Mouse (Mus musculus): ENCODE measurements around the gene Phldb2. TPM values are rescaled to one million over a fixed set of nuclear protein-coding genes. Genes with fewer than 3 reads are reported as not detected.
A peak's percentile ranks its signal among the peaks of the same experiment; 100 is the strongest.

The Phldb2 gene
- total RNA-seq (2021), result 10 to 100 TPM; 64.4 to 70.8 TPM
- long read RNA-seq, experiment 1, full-length matches to known transcripts, result 3 of 28 reads
- long read RNA-seq, experiment 1, partial matches to known transcripts, result 6 of 28 reads
- long read RNA-seq, experiment 1, other reads (novel, unspliced or antisense), result 19 of 28 reads
- long read RNA-seq, experiment 2, full-length matches to known transcripts, result 6 of 46 reads
- long read RNA-seq, experiment 2, partial matches to known transcripts, result 7 of 46 reads
- long read RNA-seq, experiment 2, other reads (novel, unspliced or antisense), result 33 of 46 reads

DNA sequence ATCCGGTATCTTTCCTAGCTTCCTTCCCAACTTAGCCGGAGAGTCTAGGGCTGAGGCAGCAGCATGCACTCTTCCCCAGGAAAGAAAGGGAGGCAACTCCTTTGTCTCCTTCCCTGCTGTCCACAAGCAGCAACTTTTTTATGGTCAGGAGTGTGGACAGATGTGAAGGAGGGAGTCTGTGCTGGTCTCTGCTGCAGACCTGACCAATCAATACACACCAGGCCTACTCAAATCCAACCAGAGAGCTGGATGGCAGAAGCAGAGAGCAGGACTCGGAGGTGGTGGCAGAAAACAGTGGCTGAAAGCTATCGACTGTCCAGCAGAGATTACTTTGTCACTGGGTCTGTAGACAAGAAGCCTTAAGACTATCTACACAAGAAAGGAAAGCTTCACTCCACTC, at the start of gene Phldb2:
Phldb2 (minus strand) TSS at position 205 of the 400 bp plus-strand sequence.
- no peak for DNase-seq (ENCODE audit: low spot score in 2 of 2)

DNA sequence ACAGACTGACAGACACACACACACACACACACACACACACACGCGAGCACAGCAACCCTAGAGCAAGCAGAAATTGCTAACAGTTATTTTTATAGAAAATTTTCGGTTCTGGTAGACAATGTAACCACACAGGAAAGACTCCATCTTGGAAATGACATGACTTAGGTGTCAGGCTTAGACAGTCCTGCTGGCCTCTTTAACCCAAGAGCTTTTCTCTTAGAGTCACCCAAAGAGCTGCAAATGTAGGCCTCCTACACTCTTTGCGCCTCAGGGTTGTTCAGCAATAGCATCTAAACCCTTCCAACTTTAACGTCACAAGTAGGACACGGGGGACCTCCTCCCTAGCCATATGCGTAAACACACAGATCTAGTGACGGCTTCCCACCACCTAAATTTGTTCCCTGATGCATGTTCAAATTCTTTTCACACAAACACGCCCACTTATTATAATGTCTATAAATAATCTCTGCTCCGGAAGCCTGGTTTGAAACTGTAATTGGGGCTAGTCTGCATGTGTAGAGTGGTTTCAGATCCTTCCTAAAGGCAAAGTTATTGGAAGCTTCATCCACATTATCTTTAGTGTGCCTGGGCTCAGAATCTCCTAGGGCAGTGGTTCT, 48.3 kb upstream of the Phldb2 start:
- no peak for DNase-seq (ENCODE audit: low spot score in 2 of 2)

DNA sequence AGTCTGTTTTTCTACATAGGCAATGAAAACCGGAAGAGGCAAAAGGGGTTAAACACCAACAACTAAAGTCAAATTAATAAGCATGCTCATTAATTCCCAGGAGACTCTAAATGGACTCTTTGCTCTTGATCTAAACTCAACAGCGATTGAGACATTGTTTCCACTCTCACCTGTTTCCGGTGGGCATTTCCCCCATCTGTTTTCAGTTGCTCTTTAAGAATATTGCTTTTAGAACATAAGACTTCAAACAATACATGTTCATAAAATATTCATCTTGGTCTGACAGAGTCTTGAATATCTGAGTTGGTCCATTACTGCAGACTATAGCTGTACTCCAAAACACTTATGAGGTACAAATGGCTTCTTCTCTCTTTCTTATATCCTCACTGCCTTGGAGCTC, 47.6 kb upstream of the Phldb2 start:
- no peak for DNase-seq (ENCODE audit: low spot score in 2 of 2)

- no peak for DNase-seq (ENCODE audit: low spot score in 2 of 2)
Observed at GRCm38 (mm10) chr16:45999374-46000191, 46.2 kb upstream of the Phldb2 start.

DNA sequence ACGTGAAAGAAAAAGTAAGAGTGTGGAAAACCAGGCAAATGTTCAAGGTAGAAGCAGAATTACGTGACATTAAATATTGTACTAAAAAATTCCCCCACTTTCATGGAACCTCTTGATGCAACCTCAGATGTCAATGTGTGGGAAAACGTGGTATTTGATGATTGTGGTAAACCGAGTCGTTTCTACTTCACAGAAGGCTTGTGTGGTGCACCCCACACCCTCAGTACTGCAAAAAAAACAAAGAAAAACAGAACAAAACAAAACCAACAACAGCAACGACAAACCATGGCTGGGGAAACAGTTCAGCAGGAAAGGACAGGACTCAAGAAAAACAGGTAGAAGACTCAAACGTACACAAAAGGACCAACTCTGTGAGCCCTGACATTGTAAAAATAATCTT, 44.8 kb upstream of the Phldb2 start:
- no peak for DNase-seq (ENCODE audit: low spot score in 2 of 2)

- DNase-seq (ENCODE audit: low spot score in 2 of 2), result no peak
Observed at GRCm38 (mm10) chr16:45990901-45991676, 37.7 kb upstream of the Phldb2 start.

- no peak for DNase-seq (ENCODE audit: low spot score in 2 of 2)
Observed at GRCm38 (mm10) chr16:45986236-45986635, 32.8 kb upstream of the Phldb2 start.

GRCm38 (mm10) chr16:45984610-45985606, 31.5 kb upstream of the Phldb2 start:
- peak in 1 of 2 experiments; percentile 26 for DNase-seq (ENCODE audit: low spot score in 2 of 2)

- DNase-seq (ENCODE audit: low spot score in 2 of 2), result no peak
Observed at GRCm38 (mm10) chr16:45976251-45976650, 22.9 kb upstream of the Phldb2 start.

- DNase-seq (ENCODE audit: low spot score in 2 of 2), result no peak
Observed at GRCm38 (mm10) chr16:45973959-45974686, 20.7 kb upstream of the Phldb2 start.

DNA sequence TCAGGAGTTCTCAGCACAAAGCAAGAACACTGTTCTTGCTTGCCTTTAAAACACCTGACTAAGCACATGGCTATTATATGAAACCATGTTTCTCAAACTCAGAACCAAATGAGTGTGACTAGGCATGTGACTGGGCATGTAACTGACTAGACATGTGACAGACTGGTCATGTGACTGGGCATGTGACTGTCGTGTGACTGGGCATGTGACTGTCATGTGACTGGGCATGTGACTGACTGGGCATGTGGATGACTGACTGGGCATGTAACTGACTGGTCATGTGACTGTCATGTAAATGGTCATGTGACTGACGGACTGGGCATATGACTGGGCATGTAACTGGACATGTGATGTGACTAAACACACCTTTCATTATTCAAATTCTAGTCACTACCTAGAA, 16.8 kb upstream of the Phldb2 start:
- no peak for DNase-seq (ENCODE audit: low spot score in 2 of 2)

- no peak for DNase-seq (ENCODE audit: low spot score in 2 of 2)
Observed at GRCm38 (mm10) chr16:45968716-45969115, 15.3 kb upstream of the Phldb2 start.

- peak; percentile 67 to 72 for DNase-seq (ENCODE audit: low spot score in 2 of 2)
Observed at GRCm38 (mm10) chr16:45967471-45967870, 14.1 kb upstream of the Phldb2 start.

- DNase-seq (ENCODE audit: low spot score in 2 of 2), result no peak
Observed at GRCm38 (mm10) chr16:45966604-45967003, 13.2 kb upstream of the Phldb2 start.

DNA sequence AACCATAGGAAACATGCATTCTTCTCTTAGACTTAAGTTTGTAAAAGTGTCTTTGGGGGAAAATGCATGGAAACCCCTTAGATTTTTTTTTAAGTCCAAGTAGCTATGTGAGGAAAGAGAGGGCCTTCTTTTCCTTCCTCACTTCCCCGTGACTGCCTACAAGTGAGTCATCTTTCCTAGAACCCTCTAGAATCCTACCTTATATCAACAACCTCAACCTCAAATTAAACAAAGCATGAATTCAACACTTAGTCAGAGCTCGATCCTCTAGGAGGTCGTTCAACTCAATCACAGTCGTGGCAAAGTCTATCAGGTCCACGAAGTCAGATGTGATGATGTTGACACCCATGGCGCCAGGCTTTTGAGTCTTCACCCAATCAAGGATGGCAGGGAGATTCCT, 11.4 kb upstream of the Phldb2 start:
- DNase-seq (ENCODE audit: low spot score in 2 of 2), result no peak

DNA sequence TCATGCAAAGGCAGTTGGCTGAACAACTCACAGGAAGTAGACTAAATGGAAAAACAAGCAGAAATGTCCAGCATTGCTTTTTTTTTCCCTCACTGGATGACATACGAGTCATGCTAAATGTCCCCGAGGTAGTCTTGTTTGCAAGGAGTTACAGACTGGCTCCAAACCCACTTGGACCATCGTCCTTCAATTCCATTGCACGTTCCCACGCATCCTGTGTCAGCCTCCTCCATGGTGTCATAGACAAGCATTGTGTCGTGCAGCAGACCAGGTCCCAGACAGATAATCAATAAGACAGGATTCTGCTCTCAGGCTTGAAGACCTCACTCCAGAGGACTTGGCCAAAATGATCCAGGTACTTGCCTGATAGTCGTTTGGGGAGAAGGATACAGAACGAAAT, 10.4 kb upstream of the Phldb2 start:
- DNase-seq (ENCODE audit: low spot score in 2 of 2), result no peak

- DNase-seq (ENCODE audit: low spot score in 2 of 2), result no peak
Observed at GRCm38 (mm10) chr16:45963088-45963487, 9.7 kb upstream of the Phldb2 start.

DNA sequence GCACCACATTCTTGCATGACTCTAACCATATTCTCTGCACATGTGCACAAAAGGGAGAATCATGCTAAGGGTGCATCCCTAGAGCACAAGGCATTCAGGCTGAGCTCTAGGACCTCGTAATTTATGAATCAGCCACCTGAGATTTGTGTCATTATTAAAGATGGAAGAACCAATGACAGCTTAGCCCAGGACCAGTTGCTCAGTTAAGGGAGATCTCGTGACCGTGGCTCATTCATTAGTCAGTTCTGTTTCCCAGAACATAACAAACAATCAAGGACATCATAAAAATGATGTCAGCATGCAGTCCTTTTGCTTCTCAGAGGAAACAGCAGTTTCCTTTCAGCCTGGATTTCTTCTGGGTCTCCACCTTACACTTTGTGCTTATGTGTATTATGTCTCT, 7.6 kb upstream of the Phldb2 start:
- DNase-seq (ENCODE audit: low spot score in 2 of 2), result no peak

GRCm38 (mm10) chr16:45956390-45956950, 3.1 kb upstream of the Phldb2 start:
- no peak for DNase-seq (ENCODE audit: low spot score in 2 of 2)

Data from gastrocnemius, postnatal 4 days (tissue).